Mouse (Mus musculus) layer of hippocampus, adult 11-12 months (tissue): ENCODE data around the gene Spata2l.
"Not testable (repeated sequence)": the region's sequence is repeated elsewhere in the genome, so short reads cannot be mapped to it uniquely, and the experiment has no call there.

Experiments
- DNase-seq: peaks from one replicate; pipeline ENCODE4 v3.0.0; 2022; ENCODE audit warnings: low spot score

Spata2l gene

GRCm38 (mm10) chr8:123247748-123248147 lies 11.7 kb upstream of the Spata2l start:
- DNase-seq: no peak

GRCm38 (mm10) chr8:123245543-123245942 lies 9.5 kb upstream of the Spata2l start:
- DNase-seq: no peak

DNA sequence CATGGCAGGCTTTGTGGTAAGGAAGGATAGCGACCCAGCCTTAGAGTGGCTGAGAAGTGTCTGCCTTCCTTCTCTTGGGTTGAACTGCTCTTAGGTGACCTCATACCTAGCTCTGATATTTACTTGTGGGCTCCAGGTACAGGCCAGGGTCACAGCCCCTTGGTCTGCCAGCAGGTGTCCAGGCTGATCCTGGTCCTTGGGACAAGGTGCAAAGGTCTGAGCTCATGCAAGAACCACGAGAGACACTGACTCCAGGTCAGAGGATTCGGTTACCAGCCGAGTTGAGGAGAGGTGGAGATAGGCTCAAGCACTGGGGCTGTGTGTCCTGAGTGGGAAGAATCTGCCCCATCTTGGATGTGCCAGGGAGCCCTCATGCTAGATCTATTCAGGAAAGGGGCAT lies 8.3 kb upstream of the Spata2l start:
- DNase-seq: no peak

- DNase-seq: no peak
Observed at GRCm38 (mm10) chr8:123243053-123243452, 7.0 kb upstream of the Spata2l start.

DNA sequence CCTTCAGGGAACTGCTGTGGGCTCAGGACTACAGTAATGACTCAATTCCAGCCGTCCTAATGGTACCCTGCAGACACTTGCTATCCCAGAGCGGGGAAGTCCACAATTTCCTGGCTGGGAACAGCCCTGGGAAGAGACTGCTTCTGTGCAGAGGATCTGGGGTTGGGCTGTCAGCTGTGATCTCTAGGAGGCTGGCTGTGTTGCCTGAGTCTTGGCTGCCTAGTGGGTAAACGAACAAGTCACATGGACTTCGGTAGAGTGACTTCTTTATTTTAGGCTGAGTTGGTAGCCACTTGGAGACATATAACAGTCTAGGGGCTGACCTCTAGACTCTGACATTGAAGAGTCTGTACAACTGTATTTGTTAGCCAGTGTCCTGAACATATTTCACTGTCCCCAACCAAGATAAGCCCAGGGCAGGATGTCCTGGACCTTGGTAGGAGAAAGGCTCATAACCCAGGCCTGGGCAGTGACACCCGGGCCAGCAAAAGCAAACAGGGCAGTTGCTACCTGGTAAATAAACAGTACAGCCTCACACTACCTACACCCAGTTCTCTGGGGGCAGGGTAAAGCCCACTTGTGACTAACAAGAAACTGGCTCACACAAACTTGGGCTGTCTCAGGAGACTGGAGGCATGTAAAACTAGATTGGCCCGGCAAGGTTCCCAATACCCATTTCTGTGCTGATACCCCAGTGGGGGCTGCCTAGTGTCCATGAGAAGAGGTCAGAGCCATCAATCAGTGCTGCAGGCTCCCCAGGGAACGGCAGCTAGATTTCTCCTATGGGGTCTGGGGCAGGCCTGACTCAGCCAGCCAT lies 6.3 kb upstream of the Spata2l start:
- DNase-seq: no peak

GRCm38 (mm10) chr8:123239398-123239797 lies 3.4 kb upstream of the Spata2l start:
- no peak for DNase-seq

- peak; percentile 84 for DNase-seq
Observed at GRCm38 (mm10) chr8:123234918-123235519, 1.0 kb downstream of the Spata2l start.

DNA sequence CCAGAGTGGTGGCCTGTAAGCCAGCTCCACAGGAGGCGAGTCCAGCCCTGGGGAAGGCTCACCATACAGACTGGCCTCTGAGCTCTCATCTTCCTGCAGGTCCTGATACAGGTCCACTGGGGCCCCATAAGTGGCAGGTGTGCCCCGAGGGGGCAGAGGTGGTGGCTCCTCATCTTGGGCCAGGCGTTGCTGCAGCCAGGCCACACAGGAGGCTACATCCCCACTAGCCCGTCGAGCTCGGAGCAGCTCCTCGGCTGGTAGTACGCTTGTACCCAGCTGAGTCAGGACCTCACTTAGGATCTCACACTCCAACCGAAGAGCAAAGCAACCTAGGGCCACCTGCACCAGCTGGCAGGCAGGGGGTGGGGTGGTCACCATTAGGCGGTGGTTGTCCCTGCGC lies 2.3 kb downstream of the Spata2l start:
- DNase-seq: no peak

- peak; percentile 36 for DNase-seq
Observed at GRCm38 (mm10) chr8:123233300-123233699, 2.7 kb downstream of the Spata2l start.

DNA sequence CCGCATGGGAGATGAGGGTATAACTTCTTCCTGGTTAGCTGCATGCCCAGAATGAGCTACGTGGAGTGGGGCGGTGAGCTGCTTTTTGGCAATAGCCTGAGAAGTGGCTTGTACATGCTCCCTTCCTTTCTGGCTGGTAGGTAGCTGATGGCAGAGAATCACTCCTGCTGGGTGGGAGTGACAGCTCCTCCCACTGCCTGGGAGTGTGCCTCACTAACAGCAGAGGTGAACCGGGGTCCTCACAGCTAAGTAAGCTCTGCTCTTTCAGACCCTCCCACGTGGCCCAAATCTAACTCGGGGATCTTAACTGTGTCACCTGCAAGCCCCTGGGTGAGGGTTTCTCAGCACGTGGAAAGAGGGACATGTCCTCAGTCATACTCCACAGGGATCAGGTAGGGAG lies 3.5 kb downstream of the Spata2l start:
- no peak for DNase-seq

DNA sequence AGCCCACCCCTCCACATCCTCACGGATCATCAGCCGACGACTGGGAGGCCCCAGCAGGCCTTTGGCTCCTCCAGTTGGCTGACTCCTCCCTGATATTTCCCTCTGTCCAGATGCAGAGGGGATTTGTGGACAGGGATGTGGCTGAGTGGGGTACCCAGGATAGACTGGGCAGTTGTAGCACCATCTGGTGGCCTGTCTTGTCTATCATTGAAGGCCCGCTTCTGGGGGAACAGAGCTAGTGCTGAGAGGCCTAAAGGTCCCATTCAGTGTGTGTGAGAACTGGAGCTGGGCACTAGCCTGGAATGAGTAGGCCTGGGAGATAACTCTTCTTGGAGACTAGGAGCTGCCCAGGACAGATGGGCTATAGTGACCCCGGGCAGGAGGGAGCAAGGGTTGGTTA lies 4.3 kb downstream of the Spata2l start:
- no peak for DNase-seq

GRCm38 (mm10) chr8:123230326-123230725 lies 5.7 kb downstream of the Spata2l start:
- DNase-seq: not testable (repeated sequence)

- DNase-seq: no peak
Observed at GRCm38 (mm10) chr8:123228416-123228815, 7.6 kb downstream of the Spata2l start.

DNA sequence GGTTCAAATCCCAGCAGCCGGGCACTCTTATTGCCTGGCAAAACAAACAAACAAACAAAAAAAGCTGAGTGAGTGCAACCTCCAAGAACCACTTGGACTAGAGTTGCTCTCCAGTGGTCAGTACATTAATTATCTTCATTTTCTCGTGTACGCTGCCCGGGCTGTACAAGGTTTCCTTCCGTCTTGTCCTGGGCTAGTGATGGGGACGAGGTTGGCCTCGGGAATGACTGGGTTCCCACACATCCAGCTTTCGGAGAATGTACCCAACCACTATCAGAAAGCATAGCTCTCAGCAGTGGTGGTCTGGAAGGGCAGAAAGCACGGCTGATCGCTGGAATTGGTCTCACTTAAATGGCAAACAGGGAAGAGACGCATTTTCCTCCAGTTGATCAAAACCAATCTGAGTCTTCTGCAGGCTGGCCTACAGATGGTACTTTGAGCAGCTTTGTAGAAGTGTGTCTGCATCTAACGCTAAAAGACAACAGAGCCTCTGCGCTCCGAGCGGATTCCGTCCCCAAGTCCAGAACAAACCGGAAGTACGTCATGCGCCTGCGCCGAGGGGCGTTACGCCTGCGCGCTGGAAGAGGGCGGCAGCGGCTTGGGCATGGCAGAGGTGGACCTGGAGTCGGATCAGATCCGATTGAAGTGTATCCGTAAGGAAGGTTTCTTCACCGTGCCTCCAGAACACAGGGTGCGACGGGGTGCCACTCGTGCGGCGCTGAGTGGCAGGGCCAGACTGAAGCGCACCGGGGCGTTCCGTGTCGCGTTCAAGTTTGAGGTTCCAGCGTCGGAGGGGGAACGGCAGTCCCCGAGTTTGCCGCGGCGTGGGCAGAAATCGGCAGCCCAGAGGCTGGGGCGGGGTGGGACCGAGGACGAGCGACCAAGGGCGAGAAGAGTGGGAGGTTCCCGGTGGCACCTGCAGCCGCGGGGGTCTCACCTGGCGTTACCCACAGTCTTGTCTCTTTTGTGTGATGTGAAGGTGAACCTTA lies 11.5 kb downstream of the Spata2l start, which contains the start of gene Cdk10:
Gene Cdk10 (plus strand): TSS at position 565 of the 989 bp plus-strand sequence.
- DNase-seq: peak; percentile 92

DNA sequence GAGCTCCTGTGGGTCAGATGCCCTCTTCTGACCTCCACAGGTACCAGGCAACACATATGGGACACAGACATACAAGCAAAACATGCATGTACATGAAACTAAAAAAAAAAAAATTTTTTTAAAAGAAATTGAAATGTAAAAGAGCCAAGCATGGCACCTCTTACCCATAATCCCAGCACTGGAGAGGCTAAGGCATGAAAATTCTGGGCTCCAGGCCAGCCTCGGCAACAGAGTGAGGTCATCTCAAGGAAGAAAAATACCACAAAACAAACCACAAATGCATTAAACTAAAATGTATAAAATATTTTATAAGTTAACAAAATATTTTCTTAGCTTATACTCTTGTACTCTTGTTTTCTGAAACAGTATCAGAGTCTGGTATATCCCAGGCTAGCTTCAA lies 15.1 kb downstream of the Spata2l start:
- no peak for DNase-seq

DNA sequence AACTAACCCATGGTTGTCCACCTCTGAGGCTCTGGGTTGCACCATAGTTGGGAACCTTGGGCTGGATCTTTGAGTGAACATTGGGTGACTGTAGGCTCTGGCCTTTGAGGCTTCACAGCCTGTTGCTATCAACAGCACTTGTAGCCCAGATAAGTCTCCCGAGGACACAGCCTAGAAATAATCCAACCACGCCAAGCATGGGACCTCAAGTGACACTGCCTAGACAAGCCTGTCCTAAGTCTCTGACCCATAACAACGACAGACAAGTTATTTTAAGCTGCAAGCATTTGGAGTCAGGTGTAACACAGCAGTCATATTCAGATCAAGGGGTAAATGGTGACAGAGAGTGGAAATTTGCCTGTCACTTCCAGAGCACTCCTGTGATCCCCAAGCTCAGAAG lies 20.6 kb downstream of the Spata2l start:
- no peak for DNase-seq

DNA sequence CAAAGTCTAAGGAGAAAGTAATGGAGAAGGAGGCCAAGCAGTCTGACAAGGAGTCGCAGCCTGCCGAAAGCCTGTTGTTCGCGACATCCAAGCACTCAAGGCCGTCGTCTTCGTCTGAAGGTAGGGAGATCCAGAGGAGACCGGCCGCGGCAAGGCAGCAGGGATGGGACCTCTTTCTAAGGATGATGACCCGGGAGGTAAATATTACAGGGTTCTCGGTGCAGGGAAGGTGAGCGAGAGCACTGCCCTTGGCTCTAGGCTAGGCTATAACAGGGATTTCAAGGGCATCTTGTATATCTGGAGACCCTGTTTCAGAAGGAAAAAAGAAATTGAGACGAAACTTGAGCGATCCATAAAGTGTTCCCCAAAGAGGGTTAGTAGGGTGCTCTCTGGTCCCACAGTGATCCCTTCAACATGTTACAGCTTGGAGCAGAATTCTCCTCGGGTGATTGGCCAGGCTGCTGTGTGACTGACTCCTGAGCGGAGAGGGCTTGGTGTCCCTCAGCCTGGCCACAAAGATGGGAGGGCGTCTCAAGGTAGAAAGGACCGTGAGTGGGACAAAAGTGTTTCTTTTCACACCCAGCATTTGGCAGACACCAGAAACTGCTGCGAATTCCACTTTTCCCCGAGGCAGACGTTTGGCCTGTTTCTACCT lies 22.8 kb downstream of the Spata2l start:
- no peak for DNase-seq

DNA sequence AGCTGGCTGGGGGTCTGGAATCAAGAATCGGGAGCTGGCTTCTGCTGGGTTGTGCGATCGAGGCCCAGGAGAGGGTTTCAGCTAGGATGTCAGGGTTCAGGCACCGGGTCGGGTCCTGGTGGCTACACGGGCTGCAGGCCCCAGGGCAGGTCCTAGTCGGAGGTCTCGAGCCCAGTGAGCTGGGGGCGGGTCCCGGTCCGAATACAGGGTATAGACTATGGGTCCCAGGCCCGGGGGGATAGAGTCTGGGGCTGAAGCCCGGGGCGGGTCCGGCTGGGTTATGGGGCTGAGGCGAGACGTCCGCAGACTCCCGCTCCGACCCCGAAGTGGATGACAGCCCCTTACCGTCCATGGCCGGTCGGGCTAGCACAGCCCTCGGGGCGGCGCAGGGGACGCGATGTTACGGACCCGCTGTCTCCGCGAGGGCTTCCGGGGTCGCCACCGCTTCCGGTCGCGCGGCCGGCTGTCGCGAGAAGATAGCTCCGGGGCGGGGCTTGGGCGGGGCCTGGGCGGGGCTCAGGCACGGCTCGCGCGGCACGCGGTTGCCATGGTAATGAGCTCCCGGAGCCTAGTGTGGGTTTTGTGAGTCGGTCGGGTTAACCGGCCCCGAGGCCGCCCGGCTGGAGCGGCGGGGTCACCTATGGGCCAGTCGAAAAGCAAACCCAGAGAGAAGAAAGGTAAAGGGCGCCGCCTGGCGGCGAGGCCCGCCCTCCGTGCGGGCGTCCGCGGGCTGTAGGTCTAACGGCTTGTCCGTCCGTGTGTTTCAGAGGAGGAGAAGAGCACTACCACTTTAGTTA lies 23.5 kb downstream of the Spata2l start, which contains the start of the genes Chmp1a and Spata33:
Gene Chmp1a (minus strand): TSS at position 443 of the 797 bp plus-strand sequence.
Gene Spata33 (plus strand): TSS at position 512 of the 797 bp plus-strand sequence.
- peak; percentile 91 for DNase-seq

GRCm38 (mm10) chr8:123211876-123212275 lies 24.2 kb downstream of the Spata2l start:
- DNase-seq: no peak

DNA sequence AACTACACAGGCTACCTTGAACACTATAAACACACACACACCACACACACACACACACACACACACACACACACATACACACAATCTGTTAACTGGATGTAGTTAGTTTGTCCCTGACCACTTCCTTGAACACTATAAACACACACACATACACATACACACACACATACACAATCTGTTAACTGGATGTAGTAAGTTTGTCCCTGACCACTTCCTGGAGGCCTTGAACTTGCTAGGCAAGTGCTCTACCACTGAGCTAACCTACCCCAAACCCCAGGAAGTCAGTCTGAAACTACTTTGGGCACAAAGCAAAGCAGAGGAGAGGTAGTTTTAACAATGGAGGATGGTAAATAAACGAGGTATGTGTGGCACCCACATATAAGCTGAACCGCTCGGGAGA lies 32.5 kb downstream of the Spata2l start:
- DNase-seq: no peak

GRCm38 (mm10) chr8:123202288-123202687 lies 33.7 kb downstream of the Spata2l start:
- peak; percentile 80 for DNase-seq
